ENCODE assay signal across 29 mouse cellular contexts in the genomic region with DNA sequence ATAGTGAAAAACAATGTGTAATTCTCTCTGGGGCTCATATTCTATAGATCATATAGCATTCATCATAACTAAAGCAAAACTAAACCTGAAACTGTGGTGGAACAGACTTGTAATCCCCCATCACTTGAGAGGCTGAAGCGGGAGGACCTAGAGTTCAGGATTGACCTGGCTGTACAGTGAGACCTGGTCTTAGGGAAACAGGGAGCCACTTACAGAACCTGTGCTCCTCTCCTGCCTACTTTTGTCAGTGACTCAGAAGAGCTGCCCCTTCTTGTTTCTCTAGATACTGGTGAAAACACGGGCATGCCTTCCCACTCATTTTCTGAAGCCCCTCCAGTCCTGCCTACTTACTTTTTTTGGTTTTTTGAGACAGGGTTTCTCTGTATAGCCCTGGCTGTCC. TPM values are rescaled to one million over a fixed set of nuclear protein-coding genes. Genes with fewer than 3 reads are reported as not detected.
DNase-seq lines count a peak whose midpoint lies in the region; ATAC-seq and TF ChIP-seq lines count a peak whose summit lies in the region.
"Had no signal": no experiment of that assay in that cellular context is flagged by ENCODE, and none has a peak within 500 bp of the region (broad histone marks: within the 10 kb centered on the region; RNA-seq: fewer than 3 reads in every experiment).

No protein-coding gene starts in this region.

- peaks cover 83% of the 10 kb centered on the region for H3K36me3 ChIP-seq in kidney, embryonic 15.5 days

- no peaks in the 10 kb centered on the region for H3K27me3 ChIP-seq in kidney, embryonic 15.5 days
- H3K27me3 ChIP-seq: embryonic facial prominence, embryonic 13.5 days; hindbrain, embryonic 12.5 days; midbrain, embryonic 15.5 days; neural tube, embryonic 12.5 days had no signal

- DNase-seq in kidney, adult 9 months, result no peak
- peak; percentile 62 for DNase-seq in ES-CJ7 (ENCODE audit: low read depth, low spot score)
- no peak for DNase-seq in right cerebral cortex, postnatal 4 days
- DNase-seq in frontal cortex, postnatal 14 days (ENCODE audit: low spot score in 2 of 2), result no peak
- DNase-seq in left cerebral cortex, adult 11 months (ENCODE audit: low spot score), result no peak
- DNase-seq: adrenal gland, postnatal 36 days; cerebellum, adult 18-20 months; gastrocnemius, postnatal 10 days; heart, postnatal 36 days; kidney, adult 8-10 months; kidney, postnatal 14 days; lung, adult 2 months; lung, postnatal 10 days; thymus, adult 18-20 months; thymus, postnatal 25 days had no signal

- WGBS in kidney, embryonic 15.5 days, result 82% methylated on average over 2 of the region's 2 CpGs

- 0 out of 2 replicates have a peak overlapping the region, but pooled peaks have one; percentile 13 for H3K27ac ChIP-seq in kidney, embryonic 15.5 days
- H3K27ac ChIP-seq in embryonic fibroblast, embryonic 13.5 days (ENCODE audit: insufficient read depth, low read length), result no peak overlapping the region
- H3K27ac ChIP-seq: embryonic facial prominence, embryonic 13.5 days; hindbrain, embryonic 12.5 days; liver, embryonic 14.5 days; midbrain, embryonic 10.5 days; midbrain, embryonic 15.5 days; neural tube, embryonic 12.5 days; stomach, postnatal 0 days had no signal

- TF ChIP-seq POLR2A in embryonic fibroblast, embryonic 13.5 days (IDR thresholded peaks at IDR 0.05; ENCODE audit: low read depth, low read length), result peak; percentile 24; the same call in 1 of the 2 replicates

- H3K4me3 ChIP-seq in kidney, embryonic 15.5 days (replicated peaks), result no peak overlapping the region
- H3K4me3 ChIP-seq in embryonic fibroblast, embryonic 13.5 days (ENCODE audit: insufficient read depth, low read length), result no peak overlapping the region
- H3K4me3 ChIP-seq: embryonic facial prominence, embryonic 13.5 days; erythroblast, embryonic 14.5 days; hindbrain, embryonic 12.5 days; midbrain, embryonic 10.5 days; midbrain, embryonic 15.5 days; neural tube, embryonic 12.5 days had no signal

- H3K4me2 ChIP-seq in kidney, embryonic 15.5 days, result no peak overlapping the region
- H3K4me2 ChIP-seq: embryonic facial prominence, embryonic 13.5 days; heart, embryonic 11.5 days; hindbrain, embryonic 12.5 days; midbrain, embryonic 15.5 days; neural tube, embryonic 12.5 days had no signal

- no peak for TF ChIP-seq CTCF in embryonic fibroblast, embryonic 13.5 days (IDR thresholded peaks at IDR 0.05; ENCODE audit: borderline replicate concordance, insufficient read depth, low read length)

- H3K4me1 ChIP-seq in kidney, embryonic 15.5 days, result peaks cover 5% of the 10 kb centered on the region
- no peaks in the 10 kb centered on the region for H3K4me1 ChIP-seq in embryonic fibroblast, embryonic 13.5 days (ENCODE audit: control insufficient read depth, insufficient read depth, low read length)

- no peak for ATAC-seq in kidney, embryonic 15.5 days (replicated peaks; ENCODE audit: low FRiP score)
- ATAC-seq: forebrain, embryonic 16.5 days; intestine, embryonic 16.5 days; midbrain, embryonic 15.5 days had no signal

- no peak overlapping the region for H3K9ac ChIP-seq in kidney, embryonic 15.5 days
- H3K9ac ChIP-seq: embryonic facial prominence, embryonic 13.5 days; hindbrain, embryonic 12.5 days; liver, embryonic 14.5 days; midbrain, embryonic 15.5 days; neural tube, embryonic 12.5 days had no signal

- no peaks in the 10 kb centered on the region for H3K9me3 ChIP-seq in kidney, embryonic 15.5 days (replicated peaks)
- H3K9me3 ChIP-seq: embryonic facial prominence, embryonic 13.5 days; hindbrain, embryonic 12.5 days; midbrain, embryonic 10.5 days; midbrain, embryonic 15.5 days; neural tube, embryonic 12.5 days had no signal

RNA-seq across cellular contexts. Expression of gene Eef1a1, which starts 14.7 kb away (rescaled TPM):
- polyA plus RNA-seq in kidney, embryonic 15.5 days (2015; fragmentation: Nextera tagmentation; extraction: Ambion mirVana), result 4,779 and 4,974 TPM in 2 replicates
- polyA plus RNA-seq in embryonic fibroblast, embryonic 13.5 days (2011; ENCODE audit: insufficient read length, low read depth, missing spikeins), result 16,028 and 17,695 TPM in 2 replicates

RNA-seq across cellular contexts. Expression of gene Gm17324, which starts 25.7 kb away (rescaled TPM):
- polyA plus RNA-seq in kidney, embryonic 15.5 days (2015; fragmentation: Nextera tagmentation; extraction: Ambion mirVana), result 0.55 and 1.4 TPM in 2 replicates
- polyA plus RNA-seq in embryonic fibroblast, embryonic 13.5 days (2011; ENCODE audit: insufficient read length, low read depth, missing spikeins), result not detected in 2 replicates
- polyA plus RNA-seq: lung, adult 2 months; spleen, adult 2 months had no signal

RNA-seq across cellular contexts. Expression of gene Mto1, which starts 26.3 kb away (rescaled TPM):
- 26.7 and 27.9 TPM in 2 replicates for polyA plus RNA-seq in kidney, embryonic 15.5 days (2015; fragmentation: Nextera tagmentation; extraction: Ambion mirVana)
- 14.5 and 15.4 TPM in 2 replicates for polyA plus RNA-seq in embryonic fibroblast, embryonic 13.5 days (2011; ENCODE audit: insufficient read length, low read depth, missing spikeins)

RNA-seq across cellular contexts. Expression of gene Cgas, which starts 31.2 kb away (rescaled TPM):
- 2.1 and 2.8 TPM in 2 replicates for polyA plus RNA-seq in kidney, embryonic 15.5 days (2015; fragmentation: Nextera tagmentation; extraction: Ambion mirVana)
- 5.1 and 5.8 TPM in 2 replicates for polyA plus RNA-seq in embryonic fibroblast, embryonic 13.5 days (2011; ENCODE audit: insufficient read length, low read depth, missing spikeins)
